Mouse (Mus musculus): ENCODE results near the gene Slc17a4. TPM values are rescaled to one million over a fixed set of nuclear protein-coding genes. Genes with fewer than 3 reads are reported as not detected.

The Slc17a4 gene
- total RNA-seq, 1 experiment = not detected

GRCm38 (mm10) chr13:23867405-23867804, 47.4 kb downstream of the Slc17a4 start, which contains the start of gene Slc17a1:
Gene Slc17a1, plus strand, starts transcription at chr13:23867750.
- Histone ChIP-seq H3K4me3 (ENCODE audit: insufficient read depth in 1 of 2, low read depth in 1 of 2, low read length in 2 of 2, poor library complexity in 1 of 2, severe bottlenecking in 1 of 2) (no peak within 1 kb of the TSS), H3K4me1 (ENCODE audit: control insufficient read depth in 2 of 2, insufficient read depth in 2 of 2, low read length in 2 of 2, poor library complexity in 1 of 2) (no peaks in the 10 kb centered on the region), H3K27ac (ENCODE audit: insufficient read depth, low read depth, low read length, poor library complexity, severe bottlenecking) (no peak within 1 kb of the TSS), H3K9ac (ENCODE audit: insufficient read depth, low read depth, low read length, poor library complexity, severe bottlenecking) (no peak within 1 kb of the TSS), H3K9me3 (ENCODE audit: control insufficient read depth, insufficient read depth, low read depth, low read length) (no peaks in the 10 kb centered on the region), H3K36me3 (ENCODE audit: control insufficient read depth, insufficient read depth, low read length, poor library complexity, severe bottlenecking) (no peaks in the 10 kb centered on the region)
- DNase-seq (ENCODE audit: low read depth, low spot score) = no peak
- TF ChIP-seq ZC3H11A (IDR thresholded peaks at IDR 0.05; ENCODE audit: borderline replicate concordance, low read depth, low read length) (no peak), ZNF384 (IDR thresholded peaks at IDR 0.05; ENCODE audit: low read depth, low read length) (no peak), HCFC1 (IDR thresholded peaks at IDR 0.05; ENCODE audit: borderline replicate concordance, insufficient read depth, low read length) (no peak), MAFK (IDR thresholded peaks at IDR 0.05; ENCODE audit: insufficient read depth, low read depth, low read length) (no peak), CHD2 (IDR thresholded peaks at IDR 0.05; ENCODE audit: low read depth, low read length) (no peak)
- in situ Hi-C loops (cut with MboI; ENCODE audit: low sequenced_read_pairs in 2 of 2, unreplicated experiment in 2 of 2) = no loop called here

GRCm38 (mm10) chr13:23867000-23867399, 47.8 kb downstream of the Slc17a4 start:
- Histone ChIP-seq H3K9me3 (ENCODE audit: control insufficient read depth, insufficient read depth, low read depth, low read length) (no peaks in the 10 kb centered on the region), H3K36me3 (ENCODE audit: control insufficient read depth, insufficient read depth, low read length, poor library complexity, severe bottlenecking) (no peaks in the 10 kb centered on the region), H3K4me3 (ENCODE audit: insufficient read depth in 1 of 2, low read depth in 1 of 2, low read length in 2 of 2, poor library complexity in 1 of 2, severe bottlenecking in 1 of 2) (no peak overlapping the region), H3K4me1 (ENCODE audit: control insufficient read depth in 2 of 2, insufficient read depth in 2 of 2, low read length in 2 of 2, poor library complexity in 1 of 2) (no peaks in the 10 kb centered on the region), H3K9ac (ENCODE audit: insufficient read depth, low read depth, low read length, poor library complexity, severe bottlenecking) (no peak overlapping the region), H3K27ac (ENCODE audit: insufficient read depth, low read depth, low read length, poor library complexity, severe bottlenecking) (no peak overlapping the region)
- TF ChIP-seq ZC3H11A (IDR thresholded peaks at IDR 0.05; ENCODE audit: borderline replicate concordance, low read depth, low read length) = no peak
- TF ChIP-seq ZNF384 (IDR thresholded peaks at IDR 0.05; ENCODE audit: low read depth, low read length) = no peak
- no peak for TF ChIP-seq HCFC1 (IDR thresholded peaks at IDR 0.05; ENCODE audit: borderline replicate concordance, insufficient read depth, low read length)
- TF ChIP-seq CHD2 (IDR thresholded peaks at IDR 0.05; ENCODE audit: low read depth, low read length) = no peak
- TF ChIP-seq MAFK (IDR thresholded peaks at IDR 0.05; ENCODE audit: insufficient read depth, low read depth, low read length) = no peak
- in situ Hi-C loops (cut with MboI; ENCODE audit: low sequenced_read_pairs in 2 of 2, unreplicated experiment in 2 of 2) = no loop called here
- no peak for DNase-seq (ENCODE audit: low read depth, low spot score)

GRCm38 (mm10) chr13:23866086-23866710, 48.6 kb downstream of the Slc17a4 start:
- Histone ChIP-seq H3K4me1 (ENCODE audit: control insufficient read depth in 2 of 2, insufficient read depth in 2 of 2, low read length in 2 of 2, poor library complexity in 1 of 2) (no peaks in the 10 kb centered on the region), H3K27ac (ENCODE audit: insufficient read depth, low read depth, low read length, poor library complexity, severe bottlenecking) (no peak overlapping the region), H3K9me3 (ENCODE audit: control insufficient read depth, insufficient read depth, low read depth, low read length) (no peaks in the 10 kb centered on the region), H3K36me3 (ENCODE audit: control insufficient read depth, insufficient read depth, low read length, poor library complexity, severe bottlenecking) (no peaks in the 10 kb centered on the region), H3K9ac (ENCODE audit: insufficient read depth, low read depth, low read length, poor library complexity, severe bottlenecking) (no peak overlapping the region), H3K4me3 (ENCODE audit: insufficient read depth in 1 of 2, low read depth in 1 of 2, low read length in 2 of 2, poor library complexity in 1 of 2, severe bottlenecking in 1 of 2) (no peak overlapping the region)
- no peak for DNase-seq (ENCODE audit: low read depth, low spot score)
- no peak for TF ChIP-seq HCFC1 (IDR thresholded peaks at IDR 0.05; ENCODE audit: borderline replicate concordance, insufficient read depth, low read length)
- TF ChIP-seq ZC3H11A (IDR thresholded peaks at IDR 0.05; ENCODE audit: borderline replicate concordance, low read depth, low read length) = no peak
- TF ChIP-seq MAFK (IDR thresholded peaks at IDR 0.05; ENCODE audit: insufficient read depth, low read depth, low read length) = no peak
- no peak for TF ChIP-seq ZNF384 (IDR thresholded peaks at IDR 0.05; ENCODE audit: low read depth, low read length)
- no peak for TF ChIP-seq CHD2 (IDR thresholded peaks at IDR 0.05; ENCODE audit: low read depth, low read length)
- in situ Hi-C loops (cut with MboI; ENCODE audit: low sequenced_read_pairs in 2 of 2, unreplicated experiment in 2 of 2) = no loop called here

GRCm38 (mm10) chr13:23864711-23865110, 50.1 kb downstream of the Slc17a4 start:
- in situ Hi-C loops (cut with MboI; ENCODE audit: low sequenced_read_pairs in 2 of 2, unreplicated experiment in 2 of 2) = no loop called here
- DNase-seq (ENCODE audit: low read depth, low spot score) = no peak
- Histone ChIP-seq H3K9ac (ENCODE audit: insufficient read depth, low read depth, low read length, poor library complexity, severe bottlenecking) (no peak overlapping the region), H3K4me1 (ENCODE audit: control insufficient read depth in 2 of 2, insufficient read depth in 2 of 2, low read length in 2 of 2, poor library complexity in 1 of 2) (no peaks in the 10 kb centered on the region), H3K4me3 (ENCODE audit: insufficient read depth in 1 of 2, low read depth in 1 of 2, low read length in 2 of 2, poor library complexity in 1 of 2, severe bottlenecking in 1 of 2) (no peak overlapping the region), H3K36me3 (ENCODE audit: control insufficient read depth, insufficient read depth, low read length, poor library complexity, severe bottlenecking) (no peaks in the 10 kb centered on the region), H3K27ac (ENCODE audit: insufficient read depth, low read depth, low read length, poor library complexity, severe bottlenecking) (no peak overlapping the region), H3K9me3 (ENCODE audit: control insufficient read depth, insufficient read depth, low read depth, low read length) (no peaks in the 10 kb centered on the region)
- TF ChIP-seq ZC3H11A (IDR thresholded peaks at IDR 0.05; ENCODE audit: borderline replicate concordance, low read depth, low read length) (no peak), ZNF384 (IDR thresholded peaks at IDR 0.05; ENCODE audit: low read depth, low read length) (no peak), MAFK (IDR thresholded peaks at IDR 0.05; ENCODE audit: insufficient read depth, low read depth, low read length) (no peak)

GRCm38 (mm10) chr13:23861815-23862214, 53.0 kb downstream of the Slc17a4 start:
- Histone ChIP-seq H3K9ac (ENCODE audit: insufficient read depth, low read depth, low read length, poor library complexity, severe bottlenecking) (no peak overlapping the region), H3K9me3 (ENCODE audit: control insufficient read depth, insufficient read depth, low read depth, low read length) (no peaks in the 10 kb centered on the region), H3K36me3 (ENCODE audit: control insufficient read depth, insufficient read depth, low read length, poor library complexity, severe bottlenecking) (no peaks in the 10 kb centered on the region), H3K4me3 (ENCODE audit: insufficient read depth in 1 of 2, low read depth in 1 of 2, low read length in 2 of 2, poor library complexity in 1 of 2, severe bottlenecking in 1 of 2) (no peak overlapping the region), H3K27ac (ENCODE audit: insufficient read depth, low read depth, low read length, poor library complexity, severe bottlenecking) (no peak overlapping the region), H3K4me1 (ENCODE audit: control insufficient read depth in 2 of 2, insufficient read depth in 2 of 2, low read length in 2 of 2, poor library complexity in 1 of 2) (no peaks in the 10 kb centered on the region)
- DNase-seq (ENCODE audit: low read depth, low spot score) = no peak
- TF ChIP-seq ZNF384 (IDR thresholded peaks at IDR 0.05; ENCODE audit: low read depth, low read length) = no peak
- no peak for TF ChIP-seq HCFC1 (IDR thresholded peaks at IDR 0.05; ENCODE audit: borderline replicate concordance, insufficient read depth, low read length)
- TF ChIP-seq CHD2 (IDR thresholded peaks at IDR 0.05; ENCODE audit: low read depth, low read length) = no peak
- no peak for TF ChIP-seq MAFK (IDR thresholded peaks at IDR 0.05; ENCODE audit: insufficient read depth, low read depth, low read length)
- TF ChIP-seq ZC3H11A (IDR thresholded peaks at IDR 0.05; ENCODE audit: borderline replicate concordance, low read depth, low read length) = no peak
- in situ Hi-C loops (cut with MboI; ENCODE audit: low sequenced_read_pairs in 2 of 2, unreplicated experiment in 2 of 2) = no loop called here
